Mouse (Mus musculus) C2C12 (cell line): ENCODE data around the gene Pin1rt1. TPM values are rescaled to one million over a fixed set of nuclear protein-coding genes. Genes with fewer than 3 reads are reported as not detected.

ENCODE experiments used
- H3K27me3 ChIP-seq: one replicate; pipeline ENCODE4 v1.6.1; 2011; ENCODE audit not compliant: control insufficient read depth, insufficient read depth, insufficient read length
- H3K36me3 ChIP-seq: one replicate; pipeline ENCODE4 v1.6.1; 2011; ENCODE audit not compliant: control insufficient read depth, insufficient read depth
- H3K4me3 ChIP-seq: one replicate; pipeline ENCODE4 v1.5.1; 2011; ENCODE audit warnings: mild to moderate bottlenecking, control low read depth; ENCODE audit not compliant: poor library complexity, insufficient read depth, severe bottlenecking
- H3K79me2 ChIP-seq: one replicate; pipeline ENCODE4 v1.6.1; 2011; ENCODE audit not compliant: control insufficient read depth, insufficient read depth
- H3K79me3 ChIP-seq: one replicate; pipeline ENCODE4 v1.6.1; 2011; ENCODE audit warnings: low read depth, control low read depth
- H3ac ChIP-seq: one replicate; pipeline ENCODE3; 2011; ENCODE audit warnings: low read depth; ENCODE audit not compliant: control insufficient read depth, insufficient read length
- CEBPB ChIP-seq: IDR thresholded peaks from one replicate; pipeline ENCODE4 v1.6.1; 2011; ENCODE audit warnings: low read depth, mild to moderate bottlenecking, control low read depth, moderate library complexity
- CTCF ChIP-seq: IDR thresholded peaks from one replicate; pipeline ENCODE4 v1.5.1; 2011; ENCODE audit not compliant: control insufficient read depth, insufficient read depth, insufficient read length
- FOSL1 ChIP-seq: IDR thresholded peaks from one replicate; pipeline ENCODE4 v1.8.0; 2011; ENCODE audit warnings: mild to moderate bottlenecking, low read length; ENCODE audit not compliant: poor library complexity, insufficient read depth, severe bottlenecking
- MAX ChIP-seq: IDR thresholded peaks from one replicate; pipeline ENCODE4 v1.6.1; 2011; ENCODE audit warnings: mild to moderate bottlenecking, control low read depth
- MYOD1 ChIP-seq: IDR thresholded peaks from one replicate; pipeline ENCODE4 v1.6.1; 2011; ENCODE audit warnings: low read depth; ENCODE audit not compliant: control insufficient read depth, insufficient read length
- MYOG ChIP-seq: IDR thresholded peaks from one replicate; pipeline ENCODE4 v1.6.1; 2011; ENCODE audit not compliant: control insufficient read depth, insufficient read length; ENCODE audit errors: extremely low read depth
- USF1 ChIP-seq: IDR thresholded peaks from one replicate; pipeline ENCODE4 v1.6.1; 2011; ENCODE audit warnings: low read depth, mild to moderate bottlenecking, control low read depth, moderate library complexity
- long read RNA-seq, 2 experiments: library from polyadenylated mRNA; unstranded; transcript quantifications; one replicate each; pipeline ENCODE4 v2.0.0; 2019 to 2020
- polyA plus RNA-seq: library from polyadenylated mRNA; unstranded; fragments of >200 nt; fragmentation: generic; extraction: Trizol; gene quantifications from one replicate; pipeline ENCODE4 v1.2.1, GENCODE M21; 2012; ENCODE audit warnings: missing spikeins

Pin1rt1 gene
- polyA plus RNA-seq = not detected
- long read RNA-seq, experiment 1 = 0 reads
- long read RNA-seq, experiment 2 = 0 reads

DNA sequence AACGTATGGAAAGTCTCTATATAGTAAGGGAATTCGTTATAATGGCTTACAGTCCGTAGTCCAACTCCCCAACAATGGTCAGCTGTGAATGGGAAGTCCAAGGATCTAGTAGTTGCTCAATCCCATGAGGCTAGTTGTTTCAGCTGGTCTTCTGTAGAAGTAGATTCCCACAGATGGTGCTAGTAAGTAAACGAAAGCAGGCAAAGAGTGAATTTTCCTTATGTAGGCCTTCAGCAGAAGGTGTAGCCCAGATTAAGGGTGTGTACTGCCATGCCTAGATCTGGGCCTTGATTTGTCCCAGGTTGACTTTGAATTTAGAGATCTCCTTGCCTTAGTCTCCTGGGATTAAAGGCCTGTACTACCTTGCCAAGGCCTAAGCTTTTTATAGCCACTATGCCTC lies at the start of gene Pin1rt1:
Pin1rt1 (minus strand) TSS at position 101 of the 400 bp plus-strand sequence.
- no peaks in the 10 kb centered on the region for H3K79me3 ChIP-seq
- H3K4me3 ChIP-seq = no peak within 1 kb of the TSS
- TF ChIP-seq USF1 = no peak
- TF ChIP-seq MAX = no peak
- no peak for TF ChIP-seq FOSL1
- TF ChIP-seq MYOD1 = no peak
- no peak for TF ChIP-seq MYOG
- no peak for TF ChIP-seq CEBPB
- no peak for TF ChIP-seq CTCF
- no peaks in the 10 kb centered on the region for H3K36me3 ChIP-seq
- no peak within 1 kb of the TSS for H3ac ChIP-seq
- no peaks in the 10 kb centered on the region for H3K27me3 ChIP-seq
- H3K79me2 ChIP-seq = no peaks in the 10 kb centered on the region

DNA sequence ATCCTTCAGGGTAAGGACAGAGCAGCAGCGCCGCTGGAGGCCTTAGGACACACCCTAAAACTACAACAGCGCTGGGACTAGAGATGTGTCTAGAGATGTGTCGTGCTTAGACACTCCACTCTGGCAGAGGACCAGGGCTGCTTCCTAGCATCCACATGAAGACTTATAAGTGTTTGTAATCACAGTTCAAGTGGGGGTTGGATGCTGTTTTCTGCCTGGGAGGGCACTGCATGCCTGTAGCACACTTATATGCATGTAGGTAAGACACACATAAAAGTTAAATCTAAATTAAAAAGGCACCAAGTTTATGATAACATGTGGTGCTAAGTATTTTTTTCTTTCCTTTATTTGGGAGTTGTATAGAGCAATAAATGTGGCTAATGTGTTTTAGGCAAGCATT lies 47.8 kb upstream of the Pin1rt1 start:
- Histone ChIP-seq H3K27me3 (no peaks in the 10 kb centered on the region), H3K4me3 (no peak overlapping the region), H3K36me3 (peaks cover 8% of the 10 kb centered on the region), H3K79me2 (no peaks in the 10 kb centered on the region), H3K79me3 (no peaks in the 10 kb centered on the region), H3ac (no peak overlapping the region)
- TF ChIP-seq MYOD1 (no peak), USF1 (no peak), CTCF (no peak), MYOG (no peak), MAX (no peak)

DNA sequence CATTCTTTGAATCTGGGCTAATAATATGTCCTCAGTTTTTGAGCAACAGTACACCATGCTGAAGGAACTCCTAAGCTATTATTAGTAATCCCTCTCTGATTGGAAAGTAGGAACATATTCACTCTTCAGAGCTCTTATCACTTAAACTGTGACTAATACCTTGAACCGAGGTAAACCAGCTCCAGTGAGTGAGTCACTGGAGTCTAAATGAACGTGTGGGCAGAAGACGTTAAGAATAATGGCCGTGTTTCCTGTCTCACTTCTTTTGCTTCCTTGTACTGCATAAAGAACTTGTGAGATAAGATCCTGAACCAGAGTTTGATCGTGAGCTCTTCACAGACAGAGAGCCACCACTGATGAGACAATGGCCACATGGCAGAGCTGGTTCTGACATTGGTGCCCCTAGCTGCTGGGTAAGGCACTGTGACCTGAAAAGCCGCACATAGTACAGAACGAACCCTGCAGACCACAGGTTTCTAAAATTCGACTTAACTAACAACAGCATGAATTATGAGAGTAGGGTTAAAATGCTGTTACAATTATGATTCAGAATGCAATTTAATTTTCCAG lies 47.0 kb upstream of the Pin1rt1 start:
- Histone ChIP-seq H3K79me2 (no peaks in the 10 kb centered on the region), H3K36me3 (peaks cover 7% of the 10 kb centered on the region), H3ac (no peak overlapping the region), H3K4me3 (no peak overlapping the region), H3K79me3 (no peaks in the 10 kb centered on the region), H3K27me3 (no peaks in the 10 kb centered on the region)
- peak; percentile 58 for TF ChIP-seq USF1
- no peak for TF ChIP-seq CEBPB
- TF ChIP-seq MYOD1 = no peak

DNA sequence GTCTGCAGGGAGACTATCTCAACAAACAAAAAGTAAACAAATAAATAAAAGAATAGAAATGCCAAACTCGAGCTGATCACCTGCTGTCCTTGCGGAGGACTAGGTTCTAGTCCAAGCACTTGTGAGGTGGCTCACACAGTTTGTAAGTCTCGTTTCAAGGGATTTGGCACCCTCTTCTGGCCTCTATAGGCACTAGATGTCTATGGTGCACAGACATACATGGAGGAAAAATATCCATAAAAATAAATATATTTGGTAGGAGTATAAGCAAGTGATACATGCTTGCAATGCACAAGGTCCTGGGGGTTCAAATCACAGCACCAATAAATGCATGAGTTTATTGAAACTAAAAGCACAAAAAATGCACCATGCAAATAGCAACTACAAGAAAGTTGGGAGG lies 34.4 kb upstream of the Pin1rt1 start:
- Histone ChIP-seq H3K36me3 (peaks cover 3% of the 10 kb centered on the region), H3ac (no peak overlapping the region), H3K79me3 (no peaks in the 10 kb centered on the region), H3K27me3 (no peaks in the 10 kb centered on the region), H3K79me2 (no peaks in the 10 kb centered on the region), H3K4me3 (no peak overlapping the region)
- TF ChIP-seq CEBPB (no peak), FOSL1 (no peak), CTCF (no peak)

DNA sequence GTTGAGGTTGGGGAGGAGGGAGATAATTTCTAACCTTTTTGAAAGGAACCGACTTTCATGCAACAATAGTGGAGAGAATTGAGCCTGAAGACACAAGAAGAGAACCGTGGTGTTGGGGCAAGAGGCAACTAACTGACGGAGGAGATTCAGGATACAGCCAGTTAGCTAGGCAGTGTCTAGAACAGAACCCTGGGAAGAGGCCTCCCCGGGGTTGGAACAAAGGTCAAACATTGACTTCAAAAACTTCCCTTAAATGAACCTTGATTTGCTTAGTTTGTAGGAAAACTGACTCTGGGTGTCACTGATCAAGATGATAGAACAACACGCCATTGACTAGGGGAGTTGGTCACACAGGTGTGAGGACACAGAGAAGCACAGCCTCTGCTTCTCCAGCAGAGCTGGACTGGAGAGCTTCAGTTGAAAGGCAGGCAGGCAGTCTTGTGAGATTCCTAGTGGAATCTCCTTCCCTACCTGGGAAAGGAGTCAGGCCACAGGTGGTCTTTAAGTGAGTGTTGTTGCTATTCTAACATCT lies 32.5 kb upstream of the Pin1rt1 start:
- no peak overlapping the region for H3K4me3 ChIP-seq
- no peaks in the 10 kb centered on the region for H3K79me2 ChIP-seq
- no peaks in the 10 kb centered on the region for H3K79me3 ChIP-seq
- no peaks in the 10 kb centered on the region for H3K36me3 ChIP-seq
- H3K27me3 ChIP-seq = no peaks in the 10 kb centered on the region
- TF ChIP-seq MYOG (no peak), MYOD1 (no peak), USF1 (no peak), MAX (no peak), CEBPB (no peak), FOSL1 (no peak), CTCF (no peak)
- no peak overlapping the region for H3ac ChIP-seq

DNA sequence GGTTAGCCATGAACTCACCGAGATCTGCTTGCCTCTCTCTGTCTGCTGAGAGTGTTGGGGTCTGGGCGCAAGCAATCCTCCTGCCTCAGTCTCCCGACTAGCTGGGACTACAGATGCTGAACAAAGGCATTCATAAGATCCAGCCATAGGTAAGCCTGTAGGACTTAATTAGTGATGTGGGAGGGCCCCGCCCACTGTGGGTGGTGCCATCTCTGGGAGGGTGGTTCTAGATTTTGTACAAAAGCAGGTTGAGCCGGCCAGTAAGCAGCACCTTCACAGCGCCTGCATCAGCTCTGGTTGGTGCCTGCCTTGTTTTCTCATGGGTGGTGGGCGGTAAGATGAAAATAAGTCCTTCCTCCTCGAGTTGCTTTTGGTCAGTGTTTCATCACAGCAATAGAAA lies 30.1 kb upstream of the Pin1rt1 start:
- Histone ChIP-seq H3K79me2 (peaks cover 13% of the 10 kb centered on the region), H3K4me3 (no peak overlapping the region), H3K27me3 (no peaks in the 10 kb centered on the region), H3ac (no peak overlapping the region), H3K79me3 (peaks cover 4% of the 10 kb centered on the region), H3K36me3 (no peaks in the 10 kb centered on the region)
- TF ChIP-seq USF1 = no peak
- no peak for TF ChIP-seq MYOD1
- no peak for TF ChIP-seq MYOG
- no peak for TF ChIP-seq FOSL1
- TF ChIP-seq CEBPB = no peak
- no peak for TF ChIP-seq CTCF
- TF ChIP-seq MAX = no peak
